Mouse (Mus musculus): ENCODE data around the gene Ap1m2.
A peak's percentile ranks its signal among the peaks of the same experiment; 100 is the strongest.
"Not testable (repeated sequence)": the region's sequence is repeated elsewhere in the genome, so short reads cannot be mapped to it uniquely, and the experiment has no call there.

Gene Ap1m2

DNA sequence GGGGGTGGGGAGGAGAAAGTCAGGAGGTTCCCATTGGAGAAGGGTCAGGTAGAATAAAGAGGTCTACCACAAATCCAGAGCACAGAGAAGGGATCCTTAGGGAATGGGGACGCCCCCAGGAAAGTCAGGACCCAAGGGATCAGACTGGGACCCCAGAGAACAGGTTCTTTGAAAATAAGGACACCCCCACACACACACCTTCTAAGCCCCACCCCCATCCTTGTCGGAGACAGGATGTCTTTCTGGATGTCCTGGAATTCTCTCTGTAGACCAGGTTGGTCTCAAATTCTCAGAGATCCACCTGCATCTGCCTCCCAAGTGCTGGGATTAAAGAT is 22.8 kb downstream of the Ap1m2 start:
- DNase-seq (ENCODE audit: low read depth, low spot score) = no peak

DNA sequence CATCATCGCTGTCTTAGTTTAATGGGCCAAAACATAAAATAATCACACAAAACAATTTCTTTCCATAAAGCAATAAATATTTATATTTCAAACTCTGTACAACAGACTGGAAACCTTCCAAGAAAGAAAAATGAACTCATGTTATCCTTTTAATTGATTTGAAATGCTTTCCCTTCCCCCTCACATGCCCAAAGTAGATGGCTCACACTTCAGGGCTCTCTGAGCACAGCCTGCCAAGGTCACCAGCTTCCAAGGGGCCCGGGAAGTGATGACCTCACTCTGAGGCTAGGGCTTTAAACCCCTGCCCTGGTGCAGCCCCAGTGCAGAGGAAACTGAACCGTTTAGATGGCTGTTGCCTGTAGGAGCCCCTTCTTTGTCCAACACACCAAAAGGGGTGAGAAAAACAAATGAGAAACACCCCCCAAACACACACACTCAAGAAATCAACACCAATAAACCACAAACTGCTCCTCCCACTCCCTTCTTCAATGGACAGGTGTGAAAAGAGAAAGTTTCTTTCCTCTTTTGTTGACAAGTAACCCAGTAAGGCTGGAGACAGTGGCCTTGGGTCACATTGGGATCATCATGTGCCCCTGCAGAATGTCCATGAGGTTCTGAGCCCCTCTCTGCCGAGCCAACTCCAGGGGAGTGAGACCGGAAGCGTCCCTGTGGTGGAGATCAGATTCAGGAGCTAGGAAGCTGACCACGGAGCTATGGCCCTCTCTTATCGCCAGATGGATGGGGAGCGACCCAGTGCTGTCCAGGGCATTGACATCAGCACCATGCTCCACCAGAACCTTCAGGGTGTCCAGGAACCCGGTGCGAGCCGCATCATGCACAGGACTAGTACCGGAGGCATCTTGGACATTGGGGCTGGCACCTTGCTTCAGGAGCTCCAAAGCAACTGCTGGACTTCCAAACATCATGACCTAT is 23.5 kb downstream of the Ap1m2 start:
- no peak for DNase-seq (ENCODE audit: low read depth, low spot score)

DNA sequence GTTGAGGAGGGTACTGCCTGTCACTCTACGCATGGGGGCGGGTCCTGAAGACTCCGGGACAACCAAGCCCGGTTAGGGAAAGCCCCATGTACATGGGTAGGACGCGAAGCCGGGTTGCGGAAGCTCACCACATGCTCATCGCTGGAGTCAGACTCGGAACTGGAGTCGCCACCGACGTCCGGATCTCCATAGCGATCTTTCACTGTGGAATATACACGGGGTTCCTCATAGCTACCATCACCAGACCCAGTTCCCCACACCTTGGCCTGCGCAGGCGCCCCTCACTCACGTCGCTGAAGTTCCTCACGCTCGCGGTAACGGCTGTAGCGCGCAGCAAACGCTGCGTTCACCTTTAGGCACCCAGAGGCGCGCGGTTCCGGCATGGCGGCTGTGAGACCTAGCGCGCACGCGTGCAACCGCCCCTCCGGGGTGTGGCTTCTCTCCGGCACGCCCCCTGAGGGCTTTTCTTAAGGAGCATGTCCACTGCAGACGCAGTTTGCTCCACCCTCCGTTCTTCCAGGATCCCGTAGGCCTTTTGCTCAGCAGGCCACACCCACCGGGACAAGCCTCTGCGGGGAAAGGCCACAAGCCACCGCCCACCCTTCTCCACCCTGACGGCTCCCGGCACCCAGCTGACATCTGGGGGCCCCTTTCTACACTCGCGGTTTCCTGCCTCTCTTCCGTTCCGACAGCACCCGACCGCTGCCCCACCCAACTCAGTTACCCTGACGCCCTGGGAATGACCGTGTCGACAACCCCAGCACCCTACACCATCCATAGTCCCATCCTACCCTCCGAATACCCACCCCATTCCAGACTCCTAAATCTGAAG is 24.4 kb downstream of the Ap1m2 start, which contains the start of gene Kri1:
TSS of gene Kri1 (minus strand) at position 399 of the 832 bp plus-strand sequence.
- DNase-seq (ENCODE audit: low read depth, low spot score) = peak; percentile 100

DNA sequence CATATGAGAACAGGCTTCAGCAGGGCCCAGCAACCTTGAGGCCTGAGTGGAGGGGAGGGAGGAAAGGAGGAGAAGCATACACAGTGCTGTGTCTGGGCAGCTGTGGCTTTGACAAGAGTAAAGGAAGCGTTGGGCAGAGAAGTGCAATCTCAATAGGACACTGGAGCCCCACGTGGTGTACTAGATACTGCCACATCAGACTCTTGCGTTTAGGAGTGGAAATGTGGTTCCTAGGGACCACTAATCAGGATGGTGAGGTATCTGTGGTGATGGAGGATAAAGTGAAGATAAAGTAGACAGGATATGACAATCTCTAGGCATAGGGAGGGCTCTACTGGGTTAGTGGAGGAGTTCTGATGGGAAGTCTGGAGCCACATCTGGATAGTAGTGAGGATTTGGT is 25.4 kb downstream of the Ap1m2 start:
- no peak for DNase-seq (ENCODE audit: low read depth, low spot score)

DNA sequence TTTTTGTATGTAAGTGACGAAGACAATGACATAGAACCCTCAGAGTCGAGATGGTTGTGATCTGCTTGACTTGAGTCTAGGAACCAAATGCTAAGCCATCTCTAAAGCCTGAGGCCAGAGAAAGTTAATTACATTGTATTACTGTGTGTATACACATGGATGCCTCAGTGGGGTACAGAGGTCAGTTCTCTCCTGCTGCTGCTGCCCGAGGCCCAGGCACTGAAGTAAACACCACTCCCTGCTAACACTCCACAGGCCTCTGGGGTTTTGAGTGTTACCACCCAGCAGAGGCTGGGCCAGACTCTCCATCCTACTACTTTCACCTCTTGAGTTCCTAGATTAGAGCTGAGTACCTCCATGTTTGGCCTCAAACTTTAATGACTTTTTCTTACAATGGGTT is 28.1 kb downstream of the Ap1m2 start:
- DNase-seq (ENCODE audit: low read depth, low spot score) = no peak

DNA sequence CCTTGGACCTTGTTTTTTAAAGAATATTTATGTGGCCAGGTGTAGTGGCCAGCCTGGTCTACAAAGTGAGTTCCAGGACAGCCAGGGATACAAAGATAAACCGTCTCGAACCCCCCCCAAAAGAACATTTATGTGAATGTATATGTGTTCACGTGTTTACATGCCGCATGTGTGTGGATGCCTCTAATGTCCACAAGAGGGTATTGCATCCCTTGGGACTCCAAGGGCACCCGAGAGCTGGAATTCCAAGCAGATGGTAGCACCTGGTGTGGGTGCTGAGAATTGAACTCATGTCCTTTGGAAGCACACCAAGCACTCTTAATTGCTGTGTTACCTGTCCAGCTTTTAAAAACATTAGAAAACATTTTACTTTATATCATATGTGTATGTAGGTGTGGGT is 28.5 kb downstream of the Ap1m2 start:
- no peak for DNase-seq (ENCODE audit: low read depth, low spot score)

DNA sequence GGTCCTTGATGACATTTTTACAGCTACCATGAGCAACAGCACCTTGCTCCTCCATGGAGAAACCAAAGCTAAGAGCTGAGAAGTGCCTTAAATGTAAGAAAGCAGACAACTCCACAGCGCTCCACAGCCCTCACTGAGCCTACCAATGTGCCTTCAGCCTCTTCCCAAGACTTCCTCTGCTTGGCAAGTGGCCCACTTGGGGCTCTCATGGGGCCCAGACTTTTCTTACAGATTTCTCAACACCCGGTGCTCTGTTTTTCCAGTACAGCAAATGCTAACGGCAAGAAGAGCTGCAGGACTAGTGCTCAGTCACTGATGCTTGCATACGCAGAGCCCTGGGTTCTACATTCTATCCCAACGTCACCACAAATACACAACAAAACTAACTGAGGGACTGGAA is 34.4 kb downstream of the Ap1m2 start:
- no peak for DNase-seq (ENCODE audit: low read depth, low spot score)

DNA sequence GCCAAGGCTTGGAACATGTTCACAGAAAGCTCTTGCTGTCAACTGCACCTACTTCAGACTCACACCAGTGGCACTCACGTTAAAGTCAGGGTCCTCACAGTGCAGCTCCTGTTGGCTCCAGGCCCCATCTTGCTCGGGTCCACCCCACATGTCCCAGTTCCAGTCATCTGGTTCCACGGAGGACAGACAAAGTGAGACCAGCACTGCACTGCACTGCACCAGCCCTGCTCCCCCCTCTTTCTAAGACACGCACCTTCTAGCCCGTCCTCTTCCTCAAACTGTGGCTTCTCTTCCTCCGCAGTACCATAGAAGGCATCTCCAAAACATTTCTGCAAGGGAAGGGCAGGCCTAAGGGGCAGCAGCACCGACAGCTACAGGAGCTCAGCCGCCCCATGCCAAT is 35.8 kb downstream of the Ap1m2 start:
- no peak for DNase-seq (ENCODE audit: low read depth, low spot score)

DNA sequence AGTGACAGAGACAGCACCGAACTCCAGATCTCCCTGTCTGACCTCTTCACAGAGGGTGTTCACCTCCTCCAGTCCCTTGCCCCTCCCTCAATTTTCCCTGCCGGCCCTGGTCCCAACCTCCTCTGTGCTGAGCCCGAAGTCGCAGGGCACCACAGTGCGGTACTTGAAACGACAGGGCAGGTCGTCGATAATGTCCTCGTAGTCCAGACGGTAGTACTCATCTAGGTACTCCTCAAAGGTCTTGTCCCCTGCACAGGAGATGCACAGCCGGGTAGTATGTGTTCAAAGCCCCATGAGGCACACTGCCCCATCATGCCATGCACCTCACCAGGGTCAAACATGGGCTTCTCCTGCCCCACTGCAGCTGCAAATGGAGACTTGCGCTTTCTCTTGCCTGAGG is 36.4 kb downstream of the Ap1m2 start:
- no peak for DNase-seq (ENCODE audit: low read depth, low spot score)

DNA sequence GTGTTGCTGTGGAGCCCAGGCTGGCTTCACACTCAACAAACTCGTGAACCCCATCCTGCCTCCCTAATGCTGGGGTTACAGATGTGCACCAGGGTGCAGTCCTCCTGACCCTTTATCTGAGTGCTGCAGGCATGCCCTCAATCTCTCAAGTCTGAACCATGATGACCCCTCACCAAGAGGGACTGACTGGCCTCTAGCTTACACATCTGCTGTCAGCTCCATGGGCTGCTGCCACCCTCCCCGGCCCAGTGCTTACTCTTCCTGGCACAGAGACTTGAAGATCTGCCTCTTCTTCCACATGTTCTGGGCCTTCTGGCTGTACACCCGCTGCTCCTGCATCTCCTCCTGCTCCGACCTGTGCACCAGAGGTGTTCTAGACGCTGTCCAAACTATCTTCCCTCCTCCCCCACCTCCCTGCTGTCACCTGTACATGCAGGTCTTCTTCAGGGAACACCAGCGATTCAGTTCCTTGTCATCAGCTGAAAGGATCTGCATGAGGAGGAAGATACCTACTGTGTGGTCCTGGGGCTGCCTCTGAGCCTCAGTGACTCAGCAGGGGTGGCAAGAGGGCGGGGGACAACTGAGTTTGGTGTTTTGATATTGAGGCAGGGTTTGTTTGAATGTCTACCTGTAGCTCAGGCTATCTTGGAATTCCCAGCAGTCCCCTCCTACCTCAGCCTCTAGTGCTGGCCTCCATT is 37.0 kb downstream of the Ap1m2 start:
- DNase-seq (ENCODE audit: low read depth, low spot score) = no peak

DNA sequence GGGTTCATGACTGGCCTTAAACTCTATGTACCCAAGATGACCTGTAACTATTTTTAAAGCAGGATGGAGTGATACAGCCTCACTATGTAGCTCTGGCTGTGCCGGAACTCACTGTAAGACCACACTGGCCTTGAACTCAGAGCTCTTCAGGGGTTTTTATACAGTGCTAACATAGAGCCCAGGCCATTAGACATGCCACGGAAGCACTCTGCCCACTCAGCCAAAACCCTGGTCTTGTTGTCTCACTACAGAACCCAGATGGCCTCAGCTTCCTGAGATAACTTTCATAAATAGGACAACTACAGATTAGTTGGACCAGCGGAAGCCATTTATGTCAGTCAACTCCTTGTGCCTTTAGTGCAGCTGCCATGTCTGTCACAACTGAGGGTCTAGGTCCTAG is 37.8 kb downstream of the Ap1m2 start:
- no peak for DNase-seq (ENCODE audit: low read depth, low spot score)

DNA sequence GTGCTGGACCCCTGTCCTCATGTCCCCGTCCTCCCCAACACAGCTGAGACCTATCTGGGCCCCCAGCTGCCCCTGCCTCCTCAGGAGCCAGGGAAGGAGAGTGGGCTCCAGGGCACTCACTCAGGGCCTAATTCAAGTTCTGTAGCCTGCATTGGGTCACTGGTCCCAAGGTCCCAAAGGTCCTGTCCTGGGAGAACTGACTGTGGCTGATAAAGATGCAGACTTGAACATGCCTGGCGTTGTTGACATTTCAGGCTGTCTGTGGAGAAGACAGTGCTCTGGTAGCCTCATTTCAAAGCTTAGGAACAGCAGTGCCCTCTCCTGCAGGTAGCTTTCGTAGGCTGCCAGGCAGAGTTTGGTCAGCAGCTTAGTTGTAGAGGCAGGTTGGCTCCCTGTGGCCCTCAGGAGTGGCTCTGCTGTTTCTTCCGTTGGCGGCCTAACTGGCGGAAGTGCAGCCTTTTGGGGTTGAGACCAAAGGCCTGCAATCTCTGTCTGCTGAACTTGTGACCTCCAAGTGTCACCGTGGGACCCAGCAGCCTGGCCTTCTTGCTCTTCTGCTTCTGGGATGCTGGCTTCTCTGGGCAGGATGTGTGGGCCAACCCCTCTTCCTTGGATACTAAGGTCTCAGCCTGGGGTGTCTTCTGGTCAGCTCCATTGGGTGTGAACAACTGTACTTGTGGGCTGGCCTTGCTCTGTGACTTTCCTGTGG is 38.5 kb downstream of the Ap1m2 start:
- DNase-seq (ENCODE audit: low read depth, low spot score) = no peak

DNA sequence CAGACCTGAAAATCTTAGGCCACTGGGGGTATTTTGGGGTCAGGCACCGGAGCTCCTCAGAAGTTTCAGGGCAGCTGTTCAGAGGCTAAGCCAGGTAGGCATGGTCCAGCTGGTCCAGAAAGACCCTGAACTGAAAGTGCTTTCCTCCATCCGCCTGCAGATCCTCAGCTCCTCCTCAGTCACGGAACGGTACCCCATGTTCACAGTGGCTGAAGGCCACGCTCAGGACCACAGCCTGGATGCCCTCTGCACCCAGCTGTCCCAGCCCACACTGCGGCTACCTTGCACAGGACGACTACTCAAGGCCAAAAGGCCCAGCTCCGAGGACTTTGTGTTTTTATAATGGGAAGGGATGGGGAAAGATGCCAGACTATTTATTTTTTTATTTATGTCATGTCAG is 39.0 kb downstream of the Ap1m2 start:
- no peak for DNase-seq (ENCODE audit: low read depth, low spot score)

DNA sequence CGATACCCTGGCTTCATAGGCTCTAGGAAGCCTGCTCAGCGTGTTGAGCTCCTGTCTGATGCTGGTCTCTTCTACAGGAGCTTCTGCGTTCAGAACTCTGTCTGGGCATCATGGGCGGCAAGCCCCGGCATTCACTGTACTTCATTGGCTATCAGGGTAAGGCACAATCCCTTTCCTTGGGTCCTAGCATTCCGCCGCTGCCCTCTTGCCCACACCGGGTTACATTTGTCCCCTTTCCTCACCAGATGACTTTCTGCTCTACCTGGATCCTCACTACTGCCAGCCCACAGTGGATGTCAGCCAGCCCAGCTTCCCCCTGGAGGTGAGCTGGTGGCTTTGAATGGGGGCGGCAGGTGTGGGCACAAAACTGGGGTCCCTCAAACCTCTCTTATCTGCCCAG is 39.7 kb downstream of the Ap1m2 start:
- no peak for DNase-seq (ENCODE audit: low read depth, low spot score)

DNA sequence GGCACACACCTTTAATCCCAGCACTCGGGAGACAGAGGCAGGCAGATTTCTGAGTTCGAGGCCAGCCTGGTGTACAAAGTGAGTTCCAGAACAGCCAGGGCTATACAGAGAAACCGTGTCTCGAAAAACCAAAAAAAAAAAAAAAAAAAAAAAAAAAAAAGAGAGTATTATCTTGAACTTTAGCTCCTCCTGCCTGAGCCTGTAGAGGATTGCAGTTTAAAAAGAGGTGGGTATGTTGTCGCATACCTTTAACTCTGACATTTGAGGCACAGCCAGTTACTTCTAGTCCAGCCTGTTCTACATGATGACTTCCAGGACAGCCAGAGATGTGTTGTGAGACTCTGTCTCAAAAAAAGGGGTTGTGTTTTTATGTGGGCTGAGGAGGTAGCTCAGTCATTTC is 42.5 kb downstream of the Ap1m2 start:
- not testable (repeated sequence) for DNase-seq (ENCODE audit: low read depth, low spot score)

DNA sequence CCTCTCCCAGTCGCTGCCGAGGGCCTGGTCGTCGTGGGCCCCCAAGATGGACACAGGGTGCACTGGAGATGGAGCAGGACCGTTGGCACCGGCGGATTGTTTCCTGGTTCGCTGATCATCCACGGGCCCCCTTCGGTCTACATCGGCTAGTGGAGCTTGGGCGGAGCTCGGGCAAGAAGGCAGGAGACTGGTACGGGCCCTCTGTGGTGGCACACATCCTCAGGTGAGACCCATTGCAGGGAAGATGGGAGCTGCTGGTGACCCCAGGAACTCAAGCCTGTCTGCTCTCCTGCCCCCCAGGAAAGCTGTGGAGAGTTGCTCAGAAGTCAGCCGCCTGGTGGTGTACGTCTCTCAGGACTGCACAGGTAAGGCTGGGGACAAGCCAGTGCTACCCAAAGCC is 43.8 kb downstream of the Ap1m2 start:
- DNase-seq (ENCODE audit: low read depth, low spot score) = no peak

DNA sequence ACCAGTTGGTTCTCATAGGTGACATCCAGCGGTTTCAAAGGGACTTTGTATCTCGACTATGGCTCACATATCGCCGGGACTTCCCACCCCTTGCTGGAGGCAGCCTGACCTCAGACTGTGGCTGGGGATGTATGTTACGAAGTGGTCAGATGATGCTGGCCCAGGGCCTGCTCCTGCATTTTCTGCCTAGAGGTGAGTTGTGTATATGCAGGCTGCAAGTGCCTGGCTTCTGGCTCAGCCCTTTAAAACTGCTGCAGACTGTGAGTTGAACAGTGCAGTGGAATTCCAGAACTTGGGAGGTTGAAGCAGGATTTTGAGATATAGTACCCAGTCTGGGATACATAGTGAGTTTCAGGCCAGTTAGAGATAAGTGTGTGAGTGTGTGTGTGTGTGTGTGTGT is 45.2 kb downstream of the Ap1m2 start:
- DNase-seq (ENCODE audit: low read depth, low spot score) = no peak

DNA sequence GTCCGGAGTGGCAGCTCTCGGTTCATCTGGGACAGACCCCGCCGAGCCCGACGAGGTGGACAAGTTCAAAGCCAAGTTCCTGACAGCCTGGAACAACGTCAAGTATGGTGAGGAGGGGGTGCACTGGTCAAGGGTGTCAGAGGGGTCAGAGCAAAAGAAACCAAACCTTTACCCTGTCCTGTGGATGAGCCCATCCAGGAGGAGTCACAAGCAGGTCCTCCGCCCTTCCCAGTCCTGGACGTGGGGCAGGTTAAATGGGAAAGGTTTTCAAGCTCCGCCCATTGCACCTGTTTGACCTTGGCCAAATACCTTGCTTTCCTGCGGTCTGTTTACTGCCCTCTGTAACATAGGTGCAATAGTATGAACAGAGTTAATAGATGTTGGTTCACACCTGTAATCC is 46.5 kb downstream of the Ap1m2 start:
- no peak for DNase-seq (ENCODE audit: low read depth, low spot score)

DNA sequence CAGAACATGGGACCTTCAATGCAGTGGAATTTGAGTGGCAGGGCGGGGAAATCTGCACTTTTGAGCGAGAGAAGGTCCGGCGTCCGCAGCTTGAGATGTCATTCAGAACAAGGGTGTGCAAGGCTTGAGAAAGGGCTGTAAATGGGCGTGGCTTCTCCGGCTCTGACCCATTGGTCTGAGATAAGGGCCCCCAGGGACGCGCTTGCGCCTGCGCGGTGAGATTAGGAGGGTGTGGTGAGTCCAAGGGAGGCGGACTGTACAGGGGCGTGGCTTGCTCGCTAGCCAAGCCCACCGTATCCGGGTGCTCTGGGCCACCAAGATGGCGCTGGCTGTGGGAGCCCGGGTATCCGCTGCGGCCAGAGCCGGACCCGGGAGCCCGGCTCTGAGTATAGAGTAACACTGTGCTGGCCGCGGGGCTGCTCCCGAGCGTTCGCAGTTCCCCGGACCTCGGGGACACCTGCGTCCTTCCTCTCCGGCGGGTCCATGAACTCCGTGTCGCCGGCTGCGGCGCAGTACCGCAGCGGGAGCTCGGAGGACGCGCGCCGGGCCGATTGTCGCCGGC is 47.1 kb downstream of the Ap1m2 start, which contains the start of gene Atg4d:
TSS of gene Atg4d (plus strand) at position 294 of the 562 bp plus-strand sequence.
- DNase-seq (ENCODE audit: low read depth, low spot score) = peak; percentile 100

DNA sequence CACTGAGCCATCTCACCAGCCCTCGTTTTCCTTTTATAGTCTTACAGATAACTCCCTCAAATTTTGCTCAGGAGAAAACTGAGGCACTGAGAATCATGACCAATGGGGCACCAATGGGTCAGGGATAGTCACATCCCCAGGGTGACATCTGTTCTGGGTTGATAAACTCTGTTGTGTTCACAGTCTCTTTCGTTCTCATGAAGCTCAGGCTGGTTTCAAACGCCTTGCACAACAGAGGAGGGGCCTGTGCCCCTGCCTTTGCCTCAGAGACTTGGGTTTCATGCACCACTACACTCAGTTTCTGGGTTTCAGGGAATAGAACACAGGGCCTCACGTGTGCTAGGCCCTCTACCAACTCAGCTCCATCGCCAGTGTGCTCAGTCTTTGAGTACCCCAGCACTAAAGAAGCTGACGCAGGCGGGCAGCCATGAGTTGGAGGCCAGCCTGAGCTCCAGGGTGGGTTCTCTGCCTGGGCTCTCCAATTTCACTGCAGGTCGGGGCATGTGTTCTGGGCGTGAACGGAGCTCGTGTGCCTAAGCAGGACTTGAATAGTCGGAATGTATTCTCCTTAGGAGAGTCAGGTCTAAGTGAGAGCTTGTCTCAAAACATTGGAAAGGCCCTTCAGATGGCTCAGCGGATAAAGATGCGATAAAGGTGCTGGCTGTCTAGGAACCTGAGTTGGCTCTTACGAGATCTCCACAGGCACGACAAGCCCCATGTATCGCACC is 47.7 kb downstream of the Ap1m2 start:
- no peak for DNase-seq (ENCODE audit: low read depth, low spot score)

DNA sequence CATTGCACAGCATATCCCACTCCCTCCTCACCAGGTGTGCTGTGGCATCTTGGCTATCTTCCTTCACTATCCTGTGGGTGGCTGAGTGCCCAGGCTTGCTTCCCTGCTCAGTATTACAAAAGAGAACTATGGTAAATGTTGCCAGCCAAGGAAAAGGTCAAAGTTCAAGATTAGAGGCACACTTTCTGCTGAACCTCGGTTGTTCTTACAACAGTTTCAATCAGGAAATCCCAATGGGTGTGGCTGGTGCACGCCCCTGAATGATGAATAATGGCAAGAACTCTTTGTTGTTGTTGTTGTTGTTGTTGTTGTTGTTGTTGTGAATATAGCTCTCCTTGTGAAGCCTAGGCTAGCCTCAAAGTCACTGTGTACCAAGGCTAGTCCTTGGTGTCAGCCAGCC is 50.3 kb downstream of the Ap1m2 start:
- no peak for DNase-seq (ENCODE audit: low read depth, low spot score)
